Mouse (Mus musculus) megakaryocyte progenitor cell, adult 5-6 weeks (primary cell): ENCODE results near the gene Rps21. TPM values are rescaled to one million over a fixed set of nuclear protein-coding genes. Genes with fewer than 3 reads are reported as not detected.
A peak's percentile ranks its signal among the peaks of the same experiment; 100 is the strongest.

Experiments
- ATAC-seq: replicated peaks from 2 replicates; pipeline ENCODE4 v1.8.0; 2016; ENCODE audit warnings: mild to moderate bottlenecking, moderate TSS enrichment, inconsistent platforms; ENCODE audit not compliant: poor library complexity
- total RNA-seq, 2 experiments: library from RNA; stranded (forward) in 1 of 2; stranded (reverse) in 1 of 2; fragments of 157-497, 149-512 nt in 1 of 2; fragments of 200-1000 nt in 1 of 2; gene quantifications; 2 replicates each; pipeline versions ENCODE4 v1.2.3 to v1.2.4; 2015 to 2017

Gene Rps21
- total RNA-seq (2015) (1,700 and 1,787 TPM in 2 replicates), total RNA-seq (2017) (2,626 and 3,717 TPM in 2 replicates)

DNA sequence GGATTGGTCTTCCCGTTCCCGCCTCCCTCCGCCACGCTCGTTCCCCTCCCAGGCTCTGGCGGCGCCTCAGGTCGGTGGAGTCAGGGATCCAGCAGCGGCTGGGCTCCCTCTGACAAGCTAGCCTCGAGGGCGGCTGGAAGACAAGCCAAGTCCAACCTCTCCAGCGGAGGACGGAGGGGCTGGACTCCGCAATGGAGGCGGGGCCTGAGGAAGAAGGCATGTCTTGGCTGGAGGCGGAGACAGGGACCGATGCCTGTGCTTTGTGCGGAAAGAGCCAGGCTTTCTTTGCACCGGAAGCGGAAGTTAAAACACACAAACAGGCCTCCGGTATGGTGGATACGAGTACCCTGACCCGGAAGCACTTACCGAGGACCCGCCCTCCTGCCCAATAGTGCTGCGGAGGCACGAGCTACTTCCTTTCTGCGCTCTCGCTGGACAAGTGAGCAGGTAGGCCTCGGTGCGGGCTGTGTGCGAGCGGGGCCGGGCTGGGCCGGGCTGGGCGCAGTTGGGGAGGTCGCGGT, at the start of gene Rps21:
Gene Rps21 (plus strand): TSS at position 377 of the 521 bp plus-strand sequence.
- peak; percentile 80 for ATAC-seq

- ATAC-seq, result peak; percentile 51
These were observed 49.3 kb upstream of the Rps21 start for GRCm38 (mm10) chr2:180207840-180208239.

DNA sequence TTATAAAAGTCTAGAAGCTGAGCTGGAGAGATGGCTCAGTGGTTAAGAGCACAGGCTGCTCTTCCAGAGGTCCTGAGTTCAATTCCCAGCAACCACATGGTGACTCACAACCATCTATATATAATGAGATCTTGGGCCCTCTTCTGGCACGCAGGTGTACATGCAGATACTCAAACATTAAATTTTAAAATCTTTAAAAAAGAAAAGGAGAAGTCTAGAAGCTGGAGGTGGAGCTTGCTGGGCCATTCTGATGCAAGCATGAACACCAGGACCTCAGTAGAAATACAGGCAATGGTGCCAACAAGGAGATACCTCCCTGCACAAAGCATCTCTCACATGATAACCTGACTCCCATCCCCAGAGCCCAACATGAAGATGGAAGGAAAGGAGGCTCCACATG, 48.2 kb upstream of the Rps21 start:
- ATAC-seq, result peak; percentile 30

DNA sequence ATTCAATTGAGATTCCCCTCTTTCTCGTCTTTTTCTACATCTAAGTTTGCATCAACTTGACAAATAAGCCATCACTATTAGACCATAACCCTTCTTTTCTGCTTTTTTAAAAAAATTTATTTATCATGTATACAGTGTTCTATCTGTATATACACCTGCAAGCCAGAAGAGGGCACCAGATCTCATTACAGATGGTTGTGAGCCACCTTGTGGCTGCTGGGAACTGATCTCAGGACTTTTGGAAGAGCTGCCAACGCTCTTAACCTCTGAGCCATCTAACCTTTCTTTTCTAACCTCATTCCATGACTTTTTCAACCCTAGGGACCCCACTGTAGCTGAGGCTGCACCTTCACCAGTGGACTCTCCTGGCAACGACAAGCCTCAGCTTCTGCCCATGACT, 44.9 kb upstream of the Rps21 start:
- no peak for ATAC-seq

DNA sequence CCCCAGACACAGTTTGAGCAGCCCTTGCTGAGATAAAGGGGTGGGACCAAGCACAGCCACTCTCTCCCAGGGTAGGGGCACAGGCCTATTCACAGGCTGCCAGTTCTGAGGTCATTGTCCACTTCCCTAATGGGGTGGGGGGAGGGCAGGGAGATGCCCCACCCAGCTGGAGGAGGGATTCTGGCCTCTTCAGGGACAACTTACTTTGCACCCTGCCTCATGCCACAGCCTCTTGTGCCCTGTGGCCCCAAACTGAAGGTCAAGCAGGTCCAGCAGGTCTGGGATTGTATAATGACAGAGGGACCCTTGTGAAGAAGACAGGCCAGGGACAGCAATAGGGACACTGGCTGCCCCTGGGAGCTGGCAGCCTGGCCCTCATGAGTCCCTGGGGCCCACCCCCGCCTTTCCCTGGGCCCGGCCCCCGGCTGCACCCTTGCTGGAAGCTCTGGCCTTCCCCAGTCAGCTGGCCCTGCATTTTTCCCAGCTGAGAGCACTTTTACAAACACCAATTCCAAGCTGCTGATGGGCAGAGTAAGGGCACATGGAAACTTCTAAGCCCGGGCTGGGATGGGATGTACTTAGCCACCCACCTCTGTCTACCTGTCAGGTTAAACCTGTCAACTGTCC, 42.7 kb upstream of the Rps21 start:
- no peak for ATAC-seq

GRCm38 (mm10) chr2:180215011-180215461, 42.1 kb upstream of the Rps21 start:
- no peak for ATAC-seq

DNA sequence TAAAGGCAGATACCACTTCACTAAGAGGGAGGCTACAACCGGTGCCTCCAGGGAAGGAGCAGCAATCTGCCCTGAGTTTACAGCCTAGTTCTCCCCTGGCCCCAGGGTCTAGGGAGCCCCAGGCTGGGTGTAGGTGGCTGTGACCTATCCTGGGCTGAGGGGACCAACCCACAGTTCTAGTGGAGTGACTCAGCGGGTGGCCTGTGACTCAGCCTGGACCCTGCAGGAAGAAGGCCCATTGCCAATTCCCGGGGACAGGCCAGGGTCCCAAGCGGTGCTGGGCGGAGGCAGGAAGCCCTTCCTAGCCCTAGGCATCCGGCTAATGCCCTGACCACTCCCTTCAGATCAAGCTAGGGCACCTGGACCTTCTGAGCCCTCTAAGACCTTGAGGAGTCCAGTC, 41.2 kb upstream of the Rps21 start:
- no peak for ATAC-seq

GRCm38 (mm10) chr2:180216921-180217320, 40.3 kb upstream of the Rps21 start:
- ATAC-seq, result no peak

- no peak for ATAC-seq
These were observed 39.6 kb upstream of the Rps21 start for GRCm38 (mm10) chr2:180217587-180217986.

DNA sequence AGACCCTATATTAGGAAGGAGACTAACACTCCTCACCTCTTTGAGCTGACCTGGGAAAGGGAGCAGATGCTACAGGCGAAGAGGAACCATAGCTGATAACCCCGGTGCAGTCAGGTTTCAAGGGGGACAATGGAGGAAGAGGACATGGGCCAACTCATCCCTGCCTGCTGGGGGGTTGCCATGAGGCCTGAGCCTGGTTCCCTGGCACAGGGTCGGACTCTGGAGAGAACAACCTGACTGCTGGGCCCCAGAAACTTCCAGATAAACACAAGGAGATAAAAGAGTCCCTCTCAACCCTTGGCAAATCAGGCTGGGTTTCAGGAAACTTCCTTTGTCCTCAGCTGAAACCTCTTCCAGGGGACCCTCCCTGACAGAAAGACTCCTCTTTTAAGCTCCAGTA, 38.9 kb upstream of the Rps21 start:
- ATAC-seq, result no peak

GRCm38 (mm10) chr2:180218677-180219076, 38.5 kb upstream of the Rps21 start:
- ATAC-seq, result no peak

DNA sequence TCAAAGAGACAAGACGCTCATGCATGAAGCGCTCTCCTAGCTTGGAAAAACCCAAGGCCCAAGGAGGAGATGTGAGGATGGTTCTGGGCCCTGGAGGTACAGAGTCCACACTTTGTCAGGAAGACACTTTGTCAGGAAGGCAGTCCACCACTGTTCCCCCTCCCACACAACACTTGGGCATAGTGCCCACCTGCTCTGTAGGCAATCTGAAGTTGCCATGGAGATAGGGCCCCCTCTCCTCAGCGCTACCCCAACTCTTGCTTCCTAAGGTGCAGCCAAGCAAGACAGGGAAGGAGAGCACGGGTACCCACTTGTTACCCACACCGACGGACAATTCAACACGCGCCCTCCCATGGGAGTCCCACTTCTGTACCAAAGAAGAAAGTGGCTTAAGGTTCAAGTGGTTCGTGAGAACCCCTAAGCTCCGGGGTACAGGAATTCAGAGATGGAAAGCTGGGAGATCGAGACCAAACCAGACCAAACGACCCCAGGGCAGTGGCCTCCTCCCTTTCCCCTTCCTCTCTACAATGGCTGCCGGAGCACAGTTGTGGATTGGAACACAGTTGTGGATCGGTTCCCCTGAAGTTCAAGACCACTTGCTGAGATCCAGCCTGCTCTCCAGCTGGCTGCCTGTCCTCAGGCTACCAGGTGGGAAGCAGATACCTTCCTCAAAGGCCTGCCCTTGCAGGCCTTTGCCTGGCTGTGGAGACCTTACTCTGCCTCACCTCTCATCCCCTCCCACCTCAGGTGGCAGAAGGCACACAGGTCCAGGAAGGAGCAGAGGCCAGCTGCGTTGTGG, 37.8 kb upstream of the Rps21 start:
- ATAC-seq, result no peak

GRCm38 (mm10) chr2:180220165-180220564, 37.0 kb upstream of the Rps21 start:
- no peak for ATAC-seq

DNA sequence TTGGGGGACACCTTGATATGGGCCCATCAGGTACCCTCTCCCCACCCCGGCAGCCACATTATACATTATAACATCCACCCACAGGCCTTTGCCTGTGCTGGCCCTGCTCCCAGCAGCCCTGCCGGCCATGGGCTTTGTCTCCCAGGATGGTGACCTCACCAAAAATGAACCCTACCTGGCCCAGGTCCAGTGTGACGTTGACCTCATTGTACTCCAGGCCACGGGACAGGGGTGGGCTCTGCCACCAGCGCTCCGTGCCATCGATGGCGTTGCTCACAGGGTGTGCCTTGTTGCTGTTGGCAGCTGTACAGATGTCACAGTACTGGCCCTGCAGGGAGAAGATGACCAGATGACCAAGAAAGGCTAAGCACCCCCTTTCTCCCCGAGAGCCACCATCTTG, 36.1 kb upstream of the Rps21 start:
- ATAC-seq, result no peak

GRCm38 (mm10) chr2:180222250-180222649, 34.9 kb upstream of the Rps21 start:
- ATAC-seq, result peak; percentile 54

DNA sequence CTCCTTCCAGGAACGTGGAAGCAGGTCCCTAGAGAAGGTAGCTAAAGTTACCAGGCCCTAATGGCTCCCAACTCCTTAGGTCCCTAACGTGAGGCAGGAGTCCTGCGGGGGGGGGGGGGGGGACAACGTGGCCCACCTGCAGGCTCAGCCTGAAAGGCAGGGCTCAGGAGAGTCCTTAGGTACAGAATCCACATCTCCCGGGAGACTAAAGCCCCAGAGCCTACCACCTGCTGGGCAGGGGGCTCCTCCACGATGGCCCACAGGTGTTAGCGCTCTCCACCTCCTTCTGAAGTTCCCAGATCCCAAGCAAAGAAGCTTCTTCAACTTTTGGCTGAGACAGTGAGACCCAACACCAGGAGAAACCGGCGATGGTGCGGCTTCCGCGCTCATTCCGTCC, 32.5 kb upstream of the Rps21 start:
- ATAC-seq, result no peak

DNA sequence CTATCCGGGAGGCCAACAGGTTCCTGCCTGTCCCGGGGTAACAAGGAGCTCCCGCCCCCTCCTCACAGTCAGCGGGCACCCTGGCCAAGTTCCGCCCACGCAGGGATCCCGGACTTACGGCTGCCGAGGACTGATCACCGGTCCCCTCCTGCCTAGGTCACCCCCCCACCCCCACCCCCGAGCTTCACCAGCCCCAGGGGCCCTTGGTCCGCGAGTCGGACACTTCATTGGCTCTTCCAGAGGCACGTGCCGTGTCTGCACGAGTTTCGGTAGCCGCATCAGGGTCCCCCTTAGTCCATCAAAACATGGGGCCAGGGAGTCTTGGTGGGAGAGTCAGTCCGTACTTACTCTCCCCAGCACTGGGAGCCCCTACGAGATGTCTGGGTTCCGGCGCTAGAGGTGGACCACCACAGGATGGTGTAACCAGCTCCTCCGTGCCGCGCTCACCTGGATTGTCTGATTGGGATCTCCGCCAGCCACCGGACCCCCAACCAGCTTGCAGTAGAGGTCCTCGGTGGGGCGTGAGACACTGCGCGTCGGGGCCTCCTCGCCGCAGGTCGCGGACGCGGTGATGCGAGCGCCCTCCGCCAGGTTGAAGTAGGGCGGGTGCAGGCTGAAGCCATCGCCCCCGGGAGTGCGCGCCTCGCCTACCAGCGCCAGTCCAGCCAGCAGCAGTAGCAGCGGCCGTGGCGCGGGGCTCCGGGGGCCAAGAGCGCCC, 32.0 kb upstream of the Rps21 start:
- peak; percentile 23 for ATAC-seq

DNA sequence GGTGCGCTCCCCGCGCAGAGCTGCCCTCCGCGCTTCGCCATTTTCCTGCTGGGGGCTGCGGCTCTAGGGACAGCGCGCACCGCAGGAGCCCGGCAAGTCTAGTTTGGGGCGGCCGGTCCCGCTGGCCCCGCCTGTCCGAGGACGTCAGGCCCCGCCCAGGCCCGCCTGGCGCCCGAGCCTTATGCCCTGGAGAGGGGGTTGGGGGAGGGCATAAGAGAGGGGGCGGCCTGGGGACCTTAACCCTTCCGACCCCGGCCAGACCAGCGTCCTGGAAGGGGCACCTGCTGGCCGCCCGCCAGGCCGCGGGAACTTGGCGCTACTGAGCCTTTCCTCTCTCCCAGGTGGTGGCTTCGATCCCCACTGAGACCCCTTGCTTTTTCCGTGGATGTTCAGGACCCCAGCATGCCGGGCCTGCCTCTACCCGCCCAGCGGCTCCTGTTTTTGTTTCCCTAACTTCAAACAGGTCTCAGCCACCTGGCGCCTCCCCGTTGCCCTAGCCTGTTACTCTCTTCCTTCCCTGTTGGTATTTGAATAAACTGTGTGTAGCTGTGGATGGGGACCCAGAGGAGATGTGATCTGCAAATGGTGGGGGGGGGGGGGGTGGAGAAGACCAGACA, 31.3 kb upstream of the Rps21 start, which contains the start of gene Lama5:
Gene Lama5 (minus strand): TSS at position 98 of the 617 bp plus-strand sequence.
- peak; percentile 38 for ATAC-seq

- ATAC-seq, result peak; percentile 83
These were observed 29.7 kb upstream of the Rps21 start for GRCm38 (mm10) chr2:180227262-180228059.

DNA sequence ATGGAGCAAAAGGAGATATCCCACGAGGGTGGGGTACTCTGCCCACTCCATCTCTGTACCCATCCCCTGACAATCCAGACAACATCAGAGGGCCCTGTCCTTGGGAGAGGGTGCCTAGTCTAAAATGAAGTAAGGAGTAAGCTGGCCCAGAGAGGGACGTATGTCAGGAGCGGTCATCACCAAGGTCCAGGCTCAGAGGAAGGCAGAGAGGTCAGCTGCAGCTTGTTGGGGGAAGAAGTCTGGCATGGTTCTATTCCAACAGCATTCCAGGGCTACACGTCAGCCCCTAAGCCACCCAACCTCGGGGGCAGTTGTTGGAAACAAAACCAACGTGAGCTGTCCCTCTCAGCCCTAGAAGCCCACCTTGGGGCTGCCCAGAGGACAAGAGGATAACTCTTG, 29.1 kb upstream of the Rps21 start:
- ATAC-seq, result no peak
